Mouse (Mus musculus) hindbrain, postnatal 0 days (tissue): ENCODE data around the gene Exosc5. TPM values are rescaled to one million over a fixed set of nuclear protein-coding genes. Genes with fewer than 3 reads are reported as not detected.

Source experiments
- ATAC-seq: fragments of 200-750 bp; cut with Nextera tagmentation; 2 replicates; pipeline ENCODE4 v1.8.0; 2017; ENCODE audit warnings: mild to moderate bottlenecking, moderate TSS enrichment, moderate library complexity
- DNase-seq: peaks from one replicate; pipeline ENCODE4 v3.0.0-alpha.2; 2015; ENCODE audit warnings: low spot score
- H3K27ac ChIP-seq: fragments of 300-500 bp; sonication (generic); 2 replicates; pipeline ENCODE4 v1.5.1; 2014; ENCODE audit warnings: mild to moderate bottlenecking
- H3K27me3 ChIP-seq: fragments of 300-500 bp; sonication (generic); 2 replicates; pipeline ENCODE4 v1.6.1; 2014; ENCODE audit warnings: low read length, mixed read lengths; ENCODE audit not compliant: insufficient read depth
- H3K36me3 ChIP-seq: fragments of 300-500 bp; sonication (generic); 2 replicates; pipeline ENCODE4 v1.6.1; 2014; ENCODE audit warnings: low read length, mixed read lengths; ENCODE audit not compliant: insufficient read depth
- H3K4me1 ChIP-seq: fragments of 300-500 bp; sonication (generic); 2 replicates; pipeline ENCODE4 v1.6.1; 2014; ENCODE audit warnings: antibody characterized with exemption, low read length, mixed read lengths; ENCODE audit not compliant: insufficient read depth
- H3K4me2 ChIP-seq: fragments of 300-500 bp; sonication (generic); 2 replicates; pipeline ENCODE4 v1.6.1; 2014; ENCODE audit warnings: low read depth, mild to moderate bottlenecking, low read length, moderate library complexity, mixed read lengths
- H3K4me3 ChIP-seq: fragments of 300-500 bp; sonication (generic); 2 replicates; pipeline ENCODE4 v1.5.1; 2014; ENCODE audit warnings: low read length
- H3K9ac ChIP-seq: fragments of 300-500 bp; sonication (generic); replicated peaks from 2 replicates; pipeline ENCODE4 v1.6.1; 2014; ENCODE audit warnings: mild to moderate bottlenecking, low read length, moderate library complexity, mixed read lengths
- H3K9me3 ChIP-seq: fragments of 300-500 bp; sonication (generic); 2 replicates; pipeline ENCODE4 v1.6.1; 2016; ENCODE audit warnings: low read length, mixed read lengths
- CTCF ChIP-seq: IDR thresholded peaks from 2 replicates; pipeline ENCODE4 v1.5.1; 2016; ENCODE audit warnings: antibody characterized with exemption, control low read depth, low read depth
- WGBS: fragments of 180-500 bp; shearing (Covaris S2); extraction: QIAGEN DNeasy Blood & Tissue Kit; methylation state at CpG from one replicate; pipeline ENCODE4 v1.1.7; 2014; 5-methylcytosine and 5-hydroxymethylcytosine counted together
- polyA plus RNA-seq: library from polyadenylated mRNA; unstranded; fragments of >200 nt; fragmentation: Nextera tagmentation; extraction: Ambion mirVana; gene quantifications from 2 replicates; pipeline ENCODE4 v1.2.1, GENCODE M21; 2015
- total RNA-seq: library from RNA; depleted of rRNA; stranded (reverse); fragments of >200 nt; gene quantifications from 2 replicates; pipeline ENCODE4 v1.2.3, GENCODE M21; 2014

Gene Exosc5
- total and polyA plus RNA-seq, 2 experiments from 2014 or later: 33.9 to 39.2 TPM

DNA sequence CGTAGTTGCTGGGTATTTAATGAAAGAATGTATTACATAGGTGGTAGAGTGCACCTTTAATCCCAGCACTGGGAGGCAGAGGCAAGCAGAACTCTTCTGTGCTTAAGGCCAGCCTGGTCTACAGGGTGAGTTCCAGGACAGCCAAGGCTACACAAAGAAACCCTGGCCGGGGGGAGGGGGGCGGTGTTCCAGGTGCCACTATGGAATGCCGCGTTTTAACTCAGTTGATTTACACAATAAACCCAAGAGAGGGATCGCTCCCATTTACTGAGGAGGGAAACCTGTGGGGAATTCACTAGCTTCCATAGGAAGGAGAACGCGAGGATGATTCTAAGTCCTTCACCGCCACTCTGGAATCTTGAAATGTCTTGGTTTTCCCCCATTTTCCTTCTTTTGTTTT, 10.7 kb downstream of the Exosc5 start:
- no peak overlapping the region for H3K4me3 ChIP-seq
- no peak overlapping the region for H3K27ac ChIP-seq
- peaks cover 9% of the 10 kb centered on the region; the same call in 1 of the 2 replicates for H3K36me3 ChIP-seq
- no peak overlapping the region for H3K9ac ChIP-seq
- no peak for ATAC-seq
- no peak for DNase-seq
- H3K27me3 ChIP-seq: no peaks in the 10 kb centered on the region
- TF ChIP-seq CTCF: no peak
- no peak overlapping the region for H3K4me2 ChIP-seq
- WGBS: 77% methylated on average over 9 of the region's 9 CpGs
- H3K9me3 ChIP-seq: no peaks in the 10 kb centered on the region
- H3K4me1 ChIP-seq: no peaks in the 10 kb centered on the region

DNA sequence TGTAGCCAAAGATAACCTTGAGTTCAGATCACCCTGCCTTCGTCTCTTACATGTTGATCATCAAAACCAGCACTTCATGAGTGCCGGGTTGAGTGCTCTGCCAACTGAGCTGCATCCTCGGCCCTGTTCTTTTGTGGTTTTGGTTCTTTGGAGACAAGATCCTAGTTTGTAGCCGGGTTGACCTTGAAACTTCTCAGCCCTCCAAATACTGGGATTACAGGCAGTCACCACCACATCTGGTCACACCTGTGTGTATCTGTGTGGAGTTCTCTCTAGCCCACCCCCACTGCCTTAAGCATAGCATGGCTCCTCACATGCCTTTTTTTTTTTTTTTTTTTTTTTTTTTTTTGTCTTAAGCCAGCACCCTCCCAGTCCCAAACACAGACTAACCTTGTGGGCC, 11.1 kb downstream of the Exosc5 start:
- Histone ChIP-seq H3K4me3 (no peak overlapping the region), H3K27me3 (no peaks in the 10 kb centered on the region), H3K4me1 (no peaks in the 10 kb centered on the region), H3K9ac (no peak overlapping the region), H3K9me3 (no peaks in the 10 kb centered on the region), H3K36me3 (peaks cover 9% of the 10 kb centered on the region; the same call in 1 of the 2 replicates), H3K27ac (no peak overlapping the region), H3K4me2 (no peak overlapping the region)
- ATAC-seq: no peak
- TF ChIP-seq CTCF: no peak
- no peak for DNase-seq
- WGBS: 95% methylated on average over 4 of the region's 4 CpGs

DNA sequence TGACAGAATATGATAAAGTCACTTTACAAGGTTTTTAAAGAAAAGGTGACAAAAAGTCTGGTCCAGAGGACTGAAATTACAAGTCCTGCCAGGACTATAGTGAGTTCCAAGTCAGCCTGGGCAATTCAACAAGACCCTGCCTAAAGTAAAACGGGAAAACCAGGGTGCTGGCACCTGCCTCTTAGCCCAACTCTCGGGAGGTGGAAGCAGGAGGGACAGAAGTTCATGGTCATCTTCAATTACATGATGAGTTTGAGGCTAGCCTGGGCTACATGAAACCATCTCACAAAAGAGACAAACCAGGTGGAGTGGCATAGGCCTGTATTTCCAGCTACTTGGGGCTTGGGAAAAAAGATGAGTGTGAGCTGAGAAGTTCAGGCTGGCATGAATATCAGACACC, 12.7 kb downstream of the Exosc5 start:
- H3K4me2 ChIP-seq: no peak overlapping the region
- no peaks in the 10 kb centered on the region for H3K4me1 ChIP-seq
- no peaks in the 10 kb centered on the region for H3K27me3 ChIP-seq
- no peak for TF ChIP-seq CTCF
- no peak overlapping the region for H3K9ac ChIP-seq
- no peak overlapping the region for H3K27ac ChIP-seq
- no peak for DNase-seq
- no peak for ATAC-seq
- no peak overlapping the region for H3K4me3 ChIP-seq
- 74% methylated on average over 2 of the region's 2 CpGs for WGBS
- H3K36me3 ChIP-seq: peaks cover 9% of the 10 kb centered on the region; the same call in 1 of the 2 replicates
- no peaks in the 10 kb centered on the region for H3K9me3 ChIP-seq

DNA sequence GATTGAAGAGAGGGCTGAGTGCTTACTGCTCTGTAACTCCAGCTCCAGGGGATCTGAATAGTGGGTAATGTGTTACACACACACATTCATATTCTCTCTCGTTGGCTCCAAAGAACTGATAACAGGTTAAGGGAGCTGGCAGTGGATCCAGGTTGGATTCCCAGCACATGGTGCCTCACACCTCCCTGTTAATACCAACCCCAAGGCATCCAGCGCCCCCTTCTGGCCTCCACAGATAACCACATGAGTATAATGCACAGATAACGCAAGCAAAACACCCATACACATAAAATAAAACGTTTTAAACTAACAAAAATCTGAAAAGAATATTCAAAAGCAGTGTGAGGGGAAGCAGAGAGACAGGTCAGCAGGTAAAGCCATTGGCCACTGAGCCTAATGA, 13.5 kb downstream of the Exosc5 start:
- H3K27ac ChIP-seq: no peak overlapping the region
- H3K36me3 ChIP-seq: peaks cover 9% of the 10 kb centered on the region; the same call in 1 of the 2 replicates
- no peak overlapping the region for H3K4me3 ChIP-seq
- 57% methylated on average over 4 of the region's 4 CpGs for WGBS
- H3K4me2 ChIP-seq: no peak overlapping the region
- TF ChIP-seq CTCF: peak; percentile 31; the same call in 1 of the 2 replicates
- H3K4me1 ChIP-seq: no peaks in the 10 kb centered on the region
- no peaks in the 10 kb centered on the region for H3K27me3 ChIP-seq
- no peak for ATAC-seq
- H3K9me3 ChIP-seq: no peaks in the 10 kb centered on the region
- no peak overlapping the region for H3K9ac ChIP-seq
- no peak for DNase-seq

DNA sequence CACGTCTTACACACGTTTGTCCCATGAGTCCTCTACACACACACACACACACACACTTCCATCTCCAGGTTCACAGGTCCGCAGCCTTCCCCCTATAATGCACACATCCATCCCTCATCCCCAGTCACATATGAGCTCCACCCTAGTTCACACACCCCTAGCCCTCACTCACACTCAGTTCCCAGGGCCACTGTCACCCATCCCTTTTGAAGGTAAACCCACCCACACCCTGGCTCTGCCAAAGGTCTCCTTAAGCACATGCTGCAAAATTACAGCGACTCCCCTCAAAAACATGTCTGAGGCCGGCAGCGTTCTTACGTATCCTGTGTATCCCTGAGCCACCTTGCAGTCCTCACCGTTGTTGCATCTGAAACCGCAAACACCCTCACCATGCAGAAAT, 15.3 kb downstream of the Exosc5 start:
- Histone ChIP-seq H3K4me1 (no peaks in the 10 kb centered on the region), H3K27ac (peak overlapping the region; percentile 65), H3K36me3 (no peaks in the 10 kb centered on the region), H3K9ac (peak overlapping the region; percentile 72), H3K9me3 (no peaks in the 10 kb centered on the region), H3K27me3 (no peaks in the 10 kb centered on the region), H3K4me3 (peak overlapping the region; percentile 51), H3K4me2 (peak overlapping the region; percentile 68)
- DNase-seq (peak; percentile 10), ATAC-seq (no peak)
- no peak for TF ChIP-seq CTCF
- 15% methylated on average over 9 of the region's 9 CpGs for WGBS

DNA sequence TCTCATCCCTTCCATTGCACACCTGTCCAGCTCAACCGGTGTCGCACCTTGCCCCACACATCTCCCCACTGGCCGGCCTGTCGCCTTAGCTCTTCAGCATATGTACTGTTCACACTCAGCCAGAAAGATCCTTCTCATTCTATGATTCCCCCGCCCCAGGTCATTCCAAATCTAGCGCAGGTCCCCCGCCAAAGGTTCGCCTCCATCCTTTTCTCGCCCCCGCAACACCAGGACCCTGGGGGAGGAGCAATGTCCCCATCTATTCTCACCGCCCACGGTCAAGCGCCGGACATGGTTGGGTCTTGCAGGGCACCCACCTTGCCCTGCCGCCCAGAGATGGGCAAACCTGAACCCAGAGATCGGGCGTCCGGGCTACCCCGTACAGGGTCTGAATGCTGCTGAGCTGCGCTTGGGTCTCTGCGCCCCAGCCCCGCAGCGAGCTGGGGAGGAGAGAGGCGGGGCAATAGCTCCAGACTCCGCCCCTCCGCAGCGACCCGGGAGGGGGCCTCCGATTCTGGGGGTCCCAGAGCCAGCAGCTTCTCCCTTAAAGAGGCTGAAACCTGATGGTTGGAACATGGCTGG, 15.8 kb downstream of the Exosc5 start, which contains the start of gene Tmem91:
Gene Tmem91, minus strand, starts transcription at position 448 of the 582 bp plus-strand sequence.
- peak; percentile 43 for DNase-seq

DNA sequence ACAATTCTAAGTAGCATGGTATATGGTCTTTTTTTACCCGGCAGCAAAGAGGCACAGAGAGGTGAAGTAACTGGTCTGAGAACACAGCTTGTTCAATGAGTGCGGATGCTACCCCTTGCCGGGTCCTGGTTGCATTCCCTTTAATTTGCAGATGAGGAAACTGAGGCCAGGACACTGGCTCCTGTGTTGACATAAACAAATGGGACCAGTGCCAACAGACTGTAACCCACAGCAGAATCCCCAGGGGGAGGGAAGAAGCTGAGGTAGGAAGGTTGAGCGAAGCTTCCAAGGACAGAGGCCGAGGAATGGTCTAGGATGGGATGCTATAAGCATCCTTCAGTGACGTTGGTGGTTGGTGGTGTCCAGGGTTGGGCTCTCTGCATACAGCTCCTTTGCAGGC, 16.4 kb downstream of the Exosc5 start:
- Histone ChIP-seq H3K36me3 (no peaks in the 10 kb centered on the region), H3K27me3 (no peaks in the 10 kb centered on the region), H3K9me3 (no peaks in the 10 kb centered on the region), H3K4me1 (no peaks in the 10 kb centered on the region), H3K27ac (no peak overlapping the region), H3K4me2 (peak overlapping the region; percentile 68), H3K4me3 (peak overlapping the region; percentile 51), H3K9ac (0 out of 2 replicates have a peak overlapping the region, but pooled peaks have one; percentile 72)
- ATAC-seq: 0 out of 2 replicates have a peak, but pooled peaks have one; percentile 8
- 34% methylated on average over 6 of the region's 6 CpGs for WGBS
- DNase-seq: no peak
- TF ChIP-seq CTCF: no peak

More for the DNA sequence above, 15.8 kb downstream of the Exosc5 start, which contains the start of gene Tmem91:
- WGBS: 2% methylated on average over 29 of the region's 29 CpGs
- TF ChIP-seq CTCF: no peak
- H3K9ac ChIP-seq: peak within 1 kb of the TSS; percentile 72
- no peaks in the 10 kb centered on the region for H3K4me1 ChIP-seq
- H3K4me2 ChIP-seq: peak within 1 kb of the TSS; percentile 68
- H3K27me3 ChIP-seq: no peaks in the 10 kb centered on the region
- H3K4me3 ChIP-seq: peak within 1 kb of the TSS; percentile 51
- H3K9me3 ChIP-seq: no peaks in the 10 kb centered on the region
- ATAC-seq: peak; percentile 61
- no peaks in the 10 kb centered on the region for H3K36me3 ChIP-seq
- H3K27ac ChIP-seq: peak within 1 kb of the TSS; percentile 65
